Mouse (Mus musculus): ENCODE measurements around the gene Tmem178. TPM values are rescaled to one million over a fixed set of nuclear protein-coding genes. Genes with fewer than 3 reads are reported as not detected.

Gene Tmem178
- polyA plus RNA-seq, 1 experiment from 2014 or later, result 23.1 TPM

- WGBS, result 84% methylated on average over 7 of the region's 7 CpGs
- Histone ChIP-seq H3K4me3 (no peak overlapping the region), H3K4me2 (replicated peaks) (no peak overlapping the region), H3K27me3 (no peaks in the 10 kb centered on the region), H3K9me3 (replicated peaks) (no peaks in the 10 kb centered on the region), H3K27ac (no peak overlapping the region), H3K4me1 (peaks cover 30% of the 10 kb centered on the region), H3K36me3 (no peaks in the 10 kb centered on the region), H3K9ac (no peak overlapping the region)
- no peak for ATAC-seq (ENCODE audit: low FRiP score)
Measured at GRCm38 (mm10) chr17:80972891-80973290, 28.5 kb downstream of the Tmem178 start.

- Histone ChIP-seq H3K9ac (no peak overlapping the region), H3K9me3 (replicated peaks) (no peaks in the 10 kb centered on the region), H3K4me1 (peaks cover 6% of the 10 kb centered on the region), H3K4me3 (no peak overlapping the region), H3K4me2 (replicated peaks) (no peak overlapping the region), H3K27me3 (no peaks in the 10 kb centered on the region), H3K27ac (no peak overlapping the region), H3K36me3 (no peaks in the 10 kb centered on the region)
- 91% methylated on average over 5 of the region's 5 CpGs for WGBS
- ATAC-seq (ENCODE audit: low FRiP score), result no peak
Measured at GRCm38 (mm10) chr17:80977245-80977644, 32.8 kb downstream of the Tmem178 start.

GRCm38 (mm10) chr17:80980096-80980495 is 35.7 kb downstream of the Tmem178 start:
- H3K4me1 ChIP-seq, result peaks cover 9% of the 10 kb centered on the region
- H3K27me3 ChIP-seq, result no peaks in the 10 kb centered on the region
- H3K27ac ChIP-seq, result no peak overlapping the region
- H3K4me2 ChIP-seq (replicated peaks), result no peak overlapping the region
- H3K36me3 ChIP-seq, result no peaks in the 10 kb centered on the region
- no peak overlapping the region for H3K4me3 ChIP-seq
- WGBS, result 74% methylated on average over 10 of the region's 10 CpGs
- no peak for ATAC-seq (ENCODE audit: low FRiP score)
- no peaks in the 10 kb centered on the region for H3K9me3 ChIP-seq (replicated peaks)
- no peak overlapping the region for H3K9ac ChIP-seq

GRCm38 (mm10) chr17:80981721-80982411 is 37.4 kb downstream of the Tmem178 start:
- 71% methylated on average over 12 of the region's 12 CpGs for WGBS
- Histone ChIP-seq H3K4me3 (no peak overlapping the region), H3K9me3 (replicated peaks) (no peaks in the 10 kb centered on the region), H3K36me3 (no peaks in the 10 kb centered on the region), H3K4me1 (peaks cover 9% of the 10 kb centered on the region), H3K27ac (peak overlapping the region; percentile 12; the same call in 1 of the 2 replicates), H3K4me2 (replicated peaks) (no peak overlapping the region), H3K9ac (no peak overlapping the region), H3K27me3 (no peaks in the 10 kb centered on the region)
- peak; percentile 49 for ATAC-seq (ENCODE audit: low FRiP score)

- no peaks in the 10 kb centered on the region for H3K27me3 ChIP-seq
- no peak overlapping the region for H3K9ac ChIP-seq
- H3K4me1 ChIP-seq, result peaks cover 9% of the 10 kb centered on the region
- no peak overlapping the region for H3K4me3 ChIP-seq
- H3K9me3 ChIP-seq (replicated peaks), result no peaks in the 10 kb centered on the region
- 10% methylated on average over 8 of the region's 8 CpGs for WGBS
- H3K4me2 ChIP-seq (replicated peaks), result no peak overlapping the region
- H3K36me3 ChIP-seq, result no peaks in the 10 kb centered on the region
- 0 out of 2 replicates have a peak overlapping the region, but pooled peaks have one; percentile 12 for H3K27ac ChIP-seq
- ATAC-seq (ENCODE audit: low FRiP score), result peak; percentile 79
Measured at GRCm38 (mm10) chr17:80982412-80982787, 38.0 kb downstream of the Tmem178 start.

GRCm38 (mm10) chr17:80982976-80983375 is 38.5 kb downstream of the Tmem178 start:
- Histone ChIP-seq H3K9ac (no peak overlapping the region), H3K27me3 (no peaks in the 10 kb centered on the region), H3K4me3 (no peak overlapping the region), H3K4me1 (peaks cover 9% of the 10 kb centered on the region), H3K4me2 (replicated peaks) (no peak overlapping the region), H3K27ac (no peak overlapping the region), H3K9me3 (replicated peaks) (no peaks in the 10 kb centered on the region), H3K36me3 (no peaks in the 10 kb centered on the region)
- no peak for ATAC-seq (ENCODE audit: low FRiP score)
- 84% methylated on average over 10 of the region's 10 CpGs for WGBS

GRCm38 (mm10) chr17:80991535-80992127 is 47.2 kb downstream of the Tmem178 start:
- Histone ChIP-seq H3K9ac (no peak overlapping the region), H3K4me3 (no peak overlapping the region), H3K9me3 (replicated peaks) (no peaks in the 10 kb centered on the region), H3K27ac (no peak overlapping the region), H3K4me1 (peaks cover 11% of the 10 kb centered on the region), H3K4me2 (replicated peaks) (no peak overlapping the region), H3K27me3 (no peaks in the 10 kb centered on the region), H3K36me3 (no peaks in the 10 kb centered on the region)
- 0 out of 2 replicates have a peak, but pooled peaks have one; percentile 32 for ATAC-seq (ENCODE audit: low FRiP score)
- WGBS, result 74% methylated on average over 8 of the region's 8 CpGs

GRCm38 (mm10) chr17:80997226-80997625 is 52.8 kb downstream of the Tmem178 start:
- 70% methylated on average over 2 of the region's 2 CpGs for WGBS
- Histone ChIP-seq H3K4me1 (0 out of 2 replicates have a peak, but pooled peaks cover 6% of the 10 kb centered on the region), H3K36me3 (no peaks in the 10 kb centered on the region), H3K9me3 (replicated peaks) (no peaks in the 10 kb centered on the region), H3K27ac (no peak overlapping the region), H3K4me3 (no peak overlapping the region), H3K4me2 (replicated peaks) (no peak overlapping the region), H3K9ac (no peak overlapping the region), H3K27me3 (no peaks in the 10 kb centered on the region)
- ATAC-seq (ENCODE audit: low FRiP score), result no peak

- H3K27me3 ChIP-seq, result no peaks in the 10 kb centered on the region
- WGBS, result 55% methylated on average over 6 of the region's 6 CpGs
- H3K36me3 ChIP-seq, result no peaks in the 10 kb centered on the region
- no peak overlapping the region for H3K27ac ChIP-seq
- no peak for ATAC-seq (ENCODE audit: low FRiP score)
- no peak overlapping the region for H3K4me2 ChIP-seq (replicated peaks)
- no peak overlapping the region for H3K9ac ChIP-seq
- no peak overlapping the region for H3K4me3 ChIP-seq
- 0 out of 2 replicates have a peak, but pooled peaks cover 6% of the 10 kb centered on the region for H3K4me1 ChIP-seq
- no peaks in the 10 kb centered on the region for H3K9me3 ChIP-seq (replicated peaks)
Measured at GRCm38 (mm10) chr17:80998958-80999357, 54.5 kb downstream of the Tmem178 start.

- no peaks in the 10 kb centered on the region for H3K27me3 ChIP-seq
- H3K4me1 ChIP-seq, result 0 out of 2 replicates have a peak, but pooled peaks cover 6% of the 10 kb centered on the region
- no peak overlapping the region for H3K9ac ChIP-seq
- H3K4me3 ChIP-seq, result no peak overlapping the region
- no peaks in the 10 kb centered on the region for H3K36me3 ChIP-seq
- WGBS, result 63% methylated on average over 12 of the region's 12 CpGs
- no peaks in the 10 kb centered on the region for H3K9me3 ChIP-seq (replicated peaks)
- H3K4me2 ChIP-seq (replicated peaks), result no peak overlapping the region
- ATAC-seq (ENCODE audit: low FRiP score), result no peak
- H3K27ac ChIP-seq, result 0 out of 2 replicates have a peak overlapping the region, but pooled peaks have one; percentile 23
Measured at GRCm38 (mm10) chr17:81001010-81001409, 56.6 kb downstream of the Tmem178 start.

- 66% methylated on average over 4 of the region's 4 CpGs for whole genome bisulfite sequencing
- ATAC-seq (ENCODE audit: low FRiP score), result no peak
- 0 out of 2 replicates have a peak, but pooled peaks cover 6% of the 10 kb centered on the region for H3K4me1 ChIP-seq
Measured at GRCm38 (mm10) chr17:81001647-81002046, 57.2 kb downstream of the Tmem178 start.

GRCm38 (mm10) chr17:81002130-81002529 is 57.7 kb downstream of the Tmem178 start:
- Histone ChIP-seq H3K9ac (no peak overlapping the region), H3K4me3 (no peak overlapping the region), H3K27me3 (no peaks in the 10 kb centered on the region), H3K4me2 (replicated peaks) (no peak overlapping the region), H3K4me1 (0 out of 2 replicates have a peak, but pooled peaks cover 6% of the 10 kb centered on the region), H3K27ac (no peak overlapping the region), H3K9me3 (replicated peaks) (no peaks in the 10 kb centered on the region), H3K36me3 (no peaks in the 10 kb centered on the region)
- no peak for ATAC-seq (ENCODE audit: low FRiP score)
- 83% methylated on average over 5 of the region's 5 CpGs for WGBS

More at GRCm38 (mm10) chr17:81001647-81002046, 57.2 kb downstream of the Tmem178 start:
- Histone ChIP-seq H3K36me3 (no peaks in the 10 kb centered on the region), H3K4me2 (replicated peaks) (no peak overlapping the region), H3K9me3 (replicated peaks) (no peaks in the 10 kb centered on the region), H3K27ac (no peak overlapping the region), H3K9ac (no peak overlapping the region), H3K4me3 (no peak overlapping the region), H3K27me3 (no peaks in the 10 kb centered on the region)
